Mouse (Mus musculus): ENCODE measurements around the gene Cherp.

GRCm38 (mm10) chr8:72491017-72491416 lies 16.0 kb upstream of the Cherp start:
- no peak for TF ChIP-seq CTCF (IDR thresholded peaks at IDR 0.05)
- no peak for TF ChIP-seq EP300 (IDR thresholded peaks at IDR 0.05; ENCODE audit: insufficient read depth, low read depth, low read length)

Data from heart, adult 2 months (tissue).